Mouse (Mus musculus) cerebellum, adult 2 months (tissue): ENCODE data around the gene Rbm38.

Source experiments
- CTCF ChIP-seq: fragments of 200-500 bp; IDR thresholded peaks from 2 replicates; pipeline ENCODE4 v1.5.1; 2011; ENCODE audit warnings: low read depth, mild to moderate bottlenecking, control low read depth, low read length, moderate library complexity, borderline replicate concordance; ENCODE audit not compliant: insufficient read depth
- POLR2A ChIP-seq: fragments of 200-500 bp; IDR thresholded peaks from 2 replicates; pipeline ENCODE4 v1.6.1; 2011; ENCODE audit warnings: low read length, control low read depth, borderline replicate concordance; ENCODE audit not compliant: insufficient read depth

DNA sequence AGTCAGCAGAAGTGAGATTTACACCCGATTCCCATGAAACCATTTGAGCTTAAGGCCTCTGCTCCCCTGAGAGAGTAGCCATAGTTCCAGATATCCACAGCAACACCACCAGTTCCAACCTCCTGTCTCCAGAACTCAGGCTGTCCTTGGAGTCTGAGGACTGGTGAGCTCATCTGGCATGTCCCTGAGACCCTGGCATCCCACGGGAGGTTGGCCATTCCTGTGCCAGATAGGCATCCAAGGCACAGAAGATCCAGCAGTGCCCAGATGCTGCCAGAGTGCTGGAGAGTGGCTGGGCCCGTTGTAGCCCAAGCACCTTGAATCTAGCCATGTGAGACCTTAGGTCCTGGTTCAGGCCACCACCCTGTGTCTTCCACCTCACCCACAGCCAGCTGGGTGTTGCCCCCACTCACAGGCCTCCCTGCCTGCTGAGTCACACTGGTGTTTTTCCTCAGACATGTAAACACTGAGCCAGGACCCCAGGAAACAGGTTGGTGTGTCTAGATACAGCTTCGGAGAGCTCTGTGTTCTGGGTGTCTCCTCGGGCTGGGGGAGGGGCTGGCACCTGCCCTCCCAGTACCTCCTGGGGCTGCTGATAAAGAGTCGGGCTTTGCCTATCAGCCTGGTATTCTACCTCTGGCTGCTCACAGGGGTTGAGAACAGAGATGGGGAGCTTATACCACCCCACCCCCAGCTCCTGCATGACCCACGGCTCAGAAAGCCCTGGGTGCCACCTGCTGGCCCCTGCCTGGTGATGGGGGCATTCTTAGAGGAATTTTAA is 17.7 kb downstream of the Rbm38 start:
- TF ChIP-seq CTCF (no peak), POLR2A (no peak)
